Mouse (Mus musculus): ENCODE measurements around the gene Eogt. TPM values are rescaled to one million over a fixed set of nuclear protein-coding genes. Genes with fewer than 3 reads are reported as not detected.

Eogt gene
- polyA plus RNA-seq, 1 experiment from 2014 or later, result 4.6 TPM

- Histone ChIP-seq H3K9ac (ENCODE audit: low read length) (no peak overlapping the region), H3K4me3 (ENCODE audit: low read depth, low read length) (no peak overlapping the region), H3K4me1 (ENCODE audit: control insufficient read depth, insufficient read depth, low read length) (peaks cover 12% of the 10 kb centered on the region; the same call in 1 of the 2 replicates), H3K9me3 (replicated peaks; ENCODE audit: control insufficient read depth, low read length) (0 out of 2 replicates have a peak, but pooled peaks cover 4% of the 10 kb centered on the region), H3K27ac (ENCODE audit: low read depth, low read length) (no peak overlapping the region), H3K36me3 (ENCODE audit: control insufficient read depth, insufficient read depth, low read length) (no peaks in the 10 kb centered on the region), H3K27me3 (replicated peaks; ENCODE audit: control insufficient read depth, insufficient read depth, low read length) (no peaks in the 10 kb centered on the region), H3K4me2 (ENCODE audit: low read length) (no peak overlapping the region)
- 92% methylated on average over 2 of the region's 2 CpGs for whole genome bisulfite sequencing
- no peak for ATAC-seq
- no peak for DNase-seq (ENCODE audit: low spot score)
These were observed 66.6 kb downstream of the Eogt start for GRCm38 (mm10) chr6:97082336-97082735.

GRCm38 (mm10) chr6:97080016-97080415 is 69.0 kb downstream of the Eogt start:
- H3K9me3 ChIP-seq (replicated peaks; ENCODE audit: control insufficient read depth, low read length), result no peaks in the 10 kb centered on the region
- DNase-seq (ENCODE audit: low spot score) (peak; percentile 16), ATAC-seq (no peak)
- 21% methylated on average over 9 of the region's 9 CpGs for WGBS
- H3K4me3 ChIP-seq (ENCODE audit: low read depth, low read length), result no peak overlapping the region
- H3K27me3 ChIP-seq (replicated peaks; ENCODE audit: control insufficient read depth, insufficient read depth, low read length), result no peaks in the 10 kb centered on the region
- no peak overlapping the region for H3K9ac ChIP-seq (ENCODE audit: low read length)
- no peak overlapping the region for H3K27ac ChIP-seq (ENCODE audit: low read depth, low read length)
- H3K36me3 ChIP-seq (ENCODE audit: control insufficient read depth, insufficient read depth, low read length), result no peaks in the 10 kb centered on the region
- H3K4me2 ChIP-seq (ENCODE audit: low read length), result no peak overlapping the region
- H3K4me1 ChIP-seq (ENCODE audit: control insufficient read depth, insufficient read depth, low read length), result peaks cover 12% of the 10 kb centered on the region; the same call in 1 of the 2 replicates

- peaks cover 10% of the 10 kb centered on the region for H3K4me1 ChIP-seq (ENCODE audit: control insufficient read depth, insufficient read depth, low read length)
- no peaks in the 10 kb centered on the region for H3K36me3 ChIP-seq (ENCODE audit: control insufficient read depth, insufficient read depth, low read length)
- H3K9me3 ChIP-seq (replicated peaks; ENCODE audit: control insufficient read depth, low read length), result no peaks in the 10 kb centered on the region
- peak within 1 kb of the TSS; percentile 35; the same call in 1 of the 2 replicates for H3K9ac ChIP-seq (ENCODE audit: low read length)
- DNase-seq (ENCODE audit: low spot score), result peak; percentile 44
- WGBS, result under 1% methylated on average over 30 of the region's 30 CpGs
- peak within 1 kb of the TSS; percentile 32 for H3K4me3 ChIP-seq (ENCODE audit: low read depth, low read length)
- peak within 1 kb of the TSS; percentile 68 for H3K4me2 ChIP-seq (ENCODE audit: low read length)
- H3K27me3 ChIP-seq (replicated peaks; ENCODE audit: control insufficient read depth, insufficient read depth, low read length), result peaks cover 22% of the 10 kb centered on the region
- peak; percentile 80 for ATAC-seq
- no peak within 1 kb of the TSS for H3K27ac ChIP-seq (ENCODE audit: low read depth, low read length)
These were observed 88.8 kb downstream of the Eogt start, which contains the start of gene Fam19a4 for GRCm38 (mm10) chr6:97060074-97060681. Gene Fam19a4 (minus strand): TSS chr6:97060413.

Other genes starting within 250 kb of the Eogt start
- gene Fam19a4, start 88.8 kb downstream of the Eogt start, polyA plus RNA-seq (2014; fragmentation: Nextera tagmentation; extraction: Ambion mirVana), result 0.83 and 1.1 TPM in 2 replicates
- gene Tmf1, start 29.9 kb upstream of the Eogt start, polyA plus RNA-seq (2014; fragmentation: Nextera tagmentation; extraction: Ambion mirVana), result 30.9 and 36.3 TPM in 2 replicates
- gene Uba3, start 56.5 kb upstream of the Eogt start, polyA plus RNA-seq (2014; fragmentation: Nextera tagmentation; extraction: Ambion mirVana), result 96.4 and 119 TPM in 2 replicates
- 72.5 and 79.2 TPM in 2 replicates for gene Arl6ip5, start 61.5 kb upstream of the Eogt start, polyA plus RNA-seq (2014; fragmentation: Nextera tagmentation; extraction: Ambion mirVana)
- gene Lmod3, start 103.6 kb upstream of the Eogt start, polyA plus RNA-seq (2014; fragmentation: Nextera tagmentation; extraction: Ambion mirVana), result not detected in 2 replicates